Mouse (Mus musculus): Measurements from ENCODE around the gene Abcc8.
"Not testable (repeated sequence)": the region's sequence is repeated elsewhere in the genome, so short reads cannot be mapped to it uniquely, and the experiment has no call there.

Gene Abcc8

GRCm38 (mm10) chr7:46179431-46180275 is at the start of gene Abcc8:
Gene Abcc8 (minus strand): TSS chr7:46180033.
- DNase-seq (ENCODE audit: low spot score): no peak

- DNase-seq (ENCODE audit: low spot score): no peak
These were observed 47.1 kb upstream of the Abcc8 start for GRCm38 (mm10) chr7:46226936-46227335.

GRCm38 (mm10) chr7:46226253-46226652 is 46.4 kb upstream of the Abcc8 start:
- peak; percentile 83 for DNase-seq (ENCODE audit: low spot score)

- DNase-seq (ENCODE audit: low spot score): no peak
These were observed 40.8 kb upstream of the Abcc8 start for GRCm38 (mm10) chr7:46220591-46221129.

- DNase-seq (ENCODE audit: low spot score): no peak
These were observed 38.6 kb upstream of the Abcc8 start for GRCm38 (mm10) chr7:46218415-46218814.

- DNase-seq (ENCODE audit: low spot score): no peak
These were observed 36.6 kb upstream of the Abcc8 start for GRCm38 (mm10) chr7:46216481-46216880.

GRCm38 (mm10) chr7:46210276-46210675 is 30.4 kb upstream of the Abcc8 start:
- no peak for DNase-seq (ENCODE audit: low spot score)

GRCm38 (mm10) chr7:46208131-46208530 is 28.3 kb upstream of the Abcc8 start:
- DNase-seq (ENCODE audit: low spot score): no peak

- DNase-seq (ENCODE audit: low spot score): no peak
These were observed 24.9 kb upstream of the Abcc8 start for GRCm38 (mm10) chr7:46204775-46205174.

GRCm38 (mm10) chr7:46204046-46204471 is 24.2 kb upstream of the Abcc8 start:
- peak; percentile 68 for DNase-seq (ENCODE audit: low spot score)

GRCm38 (mm10) chr7:46201649-46202048 is 21.8 kb upstream of the Abcc8 start:
- no peak for DNase-seq (ENCODE audit: low spot score)

- DNase-seq (ENCODE audit: low spot score): no peak
These were observed 20.2 kb upstream of the Abcc8 start for GRCm38 (mm10) chr7:46200021-46200420.

GRCm38 (mm10) chr7:46195356-46195755 is 15.5 kb upstream of the Abcc8 start:
- no peak for DNase-seq (ENCODE audit: low spot score)

GRCm38 (mm10) chr7:46184232-46184631 is 4.4 kb upstream of the Abcc8 start:
- no peak for DNase-seq (ENCODE audit: low spot score)

GRCm38 (mm10) chr7:46181590-46181989 is 1.8 kb upstream of the Abcc8 start:
- peak; percentile 61 for DNase-seq (ENCODE audit: low spot score)

- DNase-seq (ENCODE audit: low spot score): not testable (repeated sequence)
These were observed 10.9 kb downstream of the Abcc8 start for GRCm38 (mm10) chr7:46168980-46169379.

- DNase-seq (ENCODE audit: low spot score): no peak
These were observed 11.4 kb downstream of the Abcc8 start for GRCm38 (mm10) chr7:46168402-46168801.

- DNase-seq (ENCODE audit: low spot score): no peak
These were observed 11.9 kb downstream of the Abcc8 start for GRCm38 (mm10) chr7:46167901-46168300.

GRCm38 (mm10) chr7:46165876-46166275 is 14.0 kb downstream of the Abcc8 start:
- DNase-seq (ENCODE audit: low spot score): no peak

- no peak for DNase-seq (ENCODE audit: low spot score)
These were observed 17.1 kb downstream of the Abcc8 start for GRCm38 (mm10) chr7:46162731-46163130.

- DNase-seq (ENCODE audit: low spot score): no peak
These were observed 17.6 kb downstream of the Abcc8 start for GRCm38 (mm10) chr7:46162132-46162727.

- DNase-seq (ENCODE audit: low spot score): no peak
These were observed 18.2 kb downstream of the Abcc8 start for GRCm38 (mm10) chr7:46161615-46162014.

- DNase-seq (ENCODE audit: low spot score): no peak
These were observed 22.1 kb downstream of the Abcc8 start for GRCm38 (mm10) chr7:46157746-46158145.
